Mouse (Mus musculus) intestine, embryonic 14.5 days (tissue): Measurements from ENCODE around the gene Crim1. TPM values are rescaled to one million over a fixed set of nuclear protein-coding genes. Genes with fewer than 3 reads are reported as not detected.
A peak's percentile ranks its signal among the peaks of the same experiment; 100 is the strongest.

Experiments used
- ATAC-seq: fragments of 200-750 bp; cut with Nextera tagmentation; replicated peaks from 2 replicates; pipeline ENCODE4 v1.8.0; 2017; ENCODE audit warnings: low read depth, moderate number of reproducible peaks, moderate TSS enrichment, moderate library complexity; ENCODE audit not compliant: low FRiP score, low TSS enrichment
- DNase-seq: peaks from one replicate; pipeline ENCODE4 v3.0.0-alpha.2; 2018; ENCODE audit warnings: low spot score
- H3K27ac ChIP-seq: fragments of 300-500 bp; sonication (generic); 2 replicates; pipeline ENCODE4 v1.5.1; 2014; ENCODE audit warnings: low read depth, mild to moderate bottlenecking, control low read depth
- H3K27me3 ChIP-seq: fragments of 300-500 bp; sonication (generic); replicated peaks from 2 replicates; pipeline ENCODE4 v1.6.1; 2014; ENCODE audit warnings: low read length, control low read depth; ENCODE audit not compliant: control insufficient read depth, insufficient read depth
- H3K36me3 ChIP-seq: fragments of 300-500 bp; sonication (generic); 2 replicates; pipeline ENCODE4 v1.6.1; 2014; ENCODE audit warnings: low read length, control low read depth; ENCODE audit not compliant: control insufficient read depth, insufficient read depth
- H3K4me1 ChIP-seq: fragments of 300-500 bp; sonication (generic); replicated peaks from 2 replicates; pipeline ENCODE4 v1.6.1; 2014; ENCODE audit warnings: low read length, control low read depth, mixed read lengths; ENCODE audit not compliant: control insufficient read depth, insufficient read depth
- H3K4me2 ChIP-seq: fragments of 300-500 bp; sonication (generic); 2 replicates; pipeline ENCODE4 v1.6.1; 2014; ENCODE audit warnings: low read length
- H3K4me3 ChIP-seq: fragments of 300-500 bp; sonication (generic); 2 replicates; pipeline ENCODE4 v1.5.1; 2014; ENCODE audit warnings: low read depth, low read length, control low read depth, mixed read lengths
- H3K9ac ChIP-seq: fragments of 300-500 bp; sonication (generic); 2 replicates; pipeline ENCODE4 v1.6.1; 2014; ENCODE audit warnings: mild to moderate bottlenecking, low read length
- H3K9me3 ChIP-seq: fragments of 300-500 bp; sonication (generic); 2 replicates; pipeline ENCODE4 v1.6.1; 2016; ENCODE audit warnings: low read length, control low read depth; ENCODE audit not compliant: control insufficient read depth
- WGBS: fragments of 180-500 bp; shearing (Covaris S2); extraction: QIAGEN DNeasy Blood & Tissue Kit; methylation state at CpG from one replicate; pipeline ENCODE4 v1.1.7; 2014; 5-methylcytosine and 5-hydroxymethylcytosine counted together
- polyA plus RNA-seq: library from polyadenylated mRNA; unstranded; fragments of >200 nt; fragmentation: Nextera tagmentation; extraction: Ambion mirVana; gene quantifications from 2 replicates; pipeline ENCODE4 v1.2.1, GENCODE M21; 2014

The Crim1 gene
- polyA plus RNA-seq, 1 experiment from 2014 or later, result 6.1 TPM

DNA sequence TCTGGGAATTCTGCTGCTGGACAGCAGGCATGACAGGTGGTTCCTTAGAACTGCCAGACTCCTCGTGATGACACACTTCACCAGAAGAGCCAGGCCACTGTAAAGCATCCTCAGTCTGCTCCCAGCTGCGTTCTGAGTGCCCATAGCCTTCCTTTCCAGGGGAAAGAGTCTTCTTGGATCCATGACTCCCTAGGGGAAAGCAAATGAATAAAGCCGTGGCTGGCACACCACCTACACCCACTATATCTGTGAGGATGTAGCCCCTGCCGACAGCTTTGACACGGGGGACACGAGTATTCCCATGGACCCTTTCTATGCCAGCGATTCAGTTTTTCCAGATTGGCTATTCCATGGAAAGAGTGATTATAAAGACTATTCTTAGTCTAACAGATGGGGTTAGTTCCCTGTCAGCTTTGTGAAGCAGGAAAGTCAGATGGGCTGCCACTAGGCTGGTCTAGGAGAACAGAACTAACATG lies 158.2 kb downstream of the Crim1 start:
- Histone ChIP-seq H3K4me2 (no peak overlapping the region), H3K27me3 (no peaks in the 10 kb centered on the region), H3K4me3 (no peak overlapping the region), H3K36me3 (peaks cover 15% of the 10 kb centered on the region), H3K4me1 (no peaks in the 10 kb centered on the region), H3K9me3 (no peaks in the 10 kb centered on the region), H3K27ac (no peak overlapping the region), H3K9ac (no peak overlapping the region)
- DNase-seq (no peak), ATAC-seq (no peak)
- WGBS, result 82% methylated on average over 7 of the region's 7 CpGs

DNA sequence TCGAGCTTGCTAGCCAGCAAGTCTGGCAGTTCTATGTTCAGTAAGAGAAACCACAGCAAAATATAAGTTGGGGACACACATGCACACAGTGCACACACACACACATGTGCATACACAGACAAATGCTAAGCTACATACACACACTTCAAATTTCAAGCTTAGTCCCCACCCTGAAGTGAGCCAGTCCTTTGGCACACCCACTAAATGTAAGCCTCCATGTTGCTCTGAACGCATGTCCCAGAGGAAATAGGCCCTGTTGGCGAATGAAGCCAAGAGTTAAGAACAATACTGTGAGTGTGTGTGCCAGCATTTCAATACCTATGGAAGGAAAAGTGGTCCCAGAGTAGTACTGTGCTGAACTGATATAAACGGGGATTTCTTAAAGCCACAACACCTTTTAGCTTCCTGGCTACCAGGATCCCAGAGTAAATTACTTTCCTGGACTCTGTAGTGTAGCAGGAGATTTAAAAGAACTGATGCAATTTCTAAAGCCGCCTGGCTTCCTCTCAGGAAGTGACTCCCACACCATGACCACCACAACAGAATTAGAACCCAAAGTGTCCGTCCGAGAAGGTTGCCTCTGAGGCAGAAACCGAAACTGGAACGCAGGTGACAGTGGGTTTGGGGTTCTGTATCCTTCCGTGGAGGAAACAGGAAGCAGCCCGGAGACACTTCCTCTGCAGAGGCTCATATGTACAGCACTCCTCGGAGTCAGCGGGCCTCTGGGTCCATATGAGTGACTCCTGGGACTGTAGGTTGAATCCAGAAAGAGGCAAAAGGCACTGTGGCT lies 162.1 kb downstream of the Crim1 start:
- H3K9me3 ChIP-seq, result no peaks in the 10 kb centered on the region
- H3K9ac ChIP-seq, result no peak overlapping the region
- peaks cover 5% of the 10 kb centered on the region; the same call in 1 of the 2 replicates for H3K36me3 ChIP-seq
- no peak for DNase-seq
- H3K27me3 ChIP-seq, result no peaks in the 10 kb centered on the region
- no peaks in the 10 kb centered on the region for H3K4me1 ChIP-seq
- no peak overlapping the region for H3K4me2 ChIP-seq
- peak overlapping the region; percentile 11; the same call in 1 of the 2 replicates for H3K27ac ChIP-seq
- H3K4me3 ChIP-seq, result no peak overlapping the region
- no peak for ATAC-seq
- WGBS, result 81% methylated on average over 13 of the region's 13 CpGs

DNA sequence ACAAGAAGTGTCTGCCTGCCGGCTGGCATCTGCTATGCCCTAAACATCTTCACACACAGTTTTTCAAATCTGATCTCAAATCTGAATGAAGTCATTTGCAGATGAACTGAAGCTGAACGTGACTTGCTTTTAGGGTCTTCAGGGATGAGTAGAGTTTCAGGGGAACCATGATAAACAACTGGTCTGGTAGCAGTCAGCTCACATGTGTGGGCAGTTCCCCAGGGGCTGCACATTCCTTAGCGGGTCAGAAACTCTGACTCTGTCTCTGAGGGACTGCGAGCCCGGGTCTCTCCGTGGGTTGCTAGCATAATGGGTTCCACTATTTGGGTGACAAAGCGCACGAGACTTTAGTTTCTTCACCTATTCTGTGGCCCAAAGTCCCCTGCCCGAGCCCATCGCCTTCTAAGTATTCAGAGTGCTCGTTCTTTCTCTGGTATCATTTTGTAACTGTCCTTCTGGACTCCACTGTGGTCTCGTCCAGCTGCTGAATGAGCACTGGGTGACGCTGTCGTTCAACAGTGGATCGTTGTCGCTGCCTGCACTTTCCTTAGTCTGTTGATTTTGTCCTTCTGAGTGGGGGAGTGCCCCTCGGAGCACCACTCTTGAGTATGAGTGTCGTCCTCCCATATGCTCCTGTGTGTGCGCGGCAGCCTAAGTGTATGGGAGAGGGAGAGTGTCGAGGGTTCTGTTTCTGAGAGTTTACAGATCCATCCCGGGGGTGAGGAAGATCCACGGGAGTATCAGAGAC lies 164.7 kb downstream of the Crim1 start:
- H3K9ac ChIP-seq, result no peak overlapping the region
- H3K4me3 ChIP-seq, result no peak overlapping the region
- ATAC-seq, result no peak
- H3K27ac ChIP-seq, result no peak overlapping the region
- no peak overlapping the region for H3K4me2 ChIP-seq
- H3K27me3 ChIP-seq, result no peaks in the 10 kb centered on the region
- 81% methylated on average over 23 of the region's 23 CpGs for WGBS
- H3K36me3 ChIP-seq, result peaks cover 24% of the 10 kb centered on the region
- DNase-seq, result no peak
- no peaks in the 10 kb centered on the region for H3K9me3 ChIP-seq
- no peaks in the 10 kb centered on the region for H3K4me1 ChIP-seq

DNA sequence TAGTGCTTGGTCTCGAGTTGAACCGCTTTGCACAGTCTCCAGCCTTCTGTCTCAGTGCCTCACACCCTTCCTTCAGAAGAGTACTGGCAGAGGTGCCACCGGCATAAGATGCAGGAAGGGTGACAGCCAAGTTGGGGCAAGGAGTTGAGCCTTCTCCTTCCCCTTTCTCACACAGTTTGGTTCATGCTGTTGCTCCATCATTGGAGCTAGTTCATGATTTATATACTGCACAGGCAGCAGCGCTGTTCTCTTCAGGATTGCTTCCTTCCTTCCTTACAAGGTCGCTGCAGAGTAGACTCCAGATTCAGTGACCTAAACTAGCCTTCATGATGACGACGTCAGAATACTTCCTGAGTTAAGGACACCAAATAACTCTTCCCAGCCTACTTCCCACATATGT lies 166.0 kb downstream of the Crim1 start:
- WGBS, result 76% methylated on average over 7 of the region's 7 CpGs
- no peak for ATAC-seq
- Histone ChIP-seq H3K4me3 (no peak overlapping the region), H3K27me3 (no peaks in the 10 kb centered on the region), H3K4me2 (no peak overlapping the region), H3K27ac (no peak overlapping the region), H3K9me3 (no peaks in the 10 kb centered on the region), H3K9ac (no peak overlapping the region), H3K36me3 (peaks cover 32% of the 10 kb centered on the region), H3K4me1 (no peaks in the 10 kb centered on the region)
- no peak for DNase-seq

DNA sequence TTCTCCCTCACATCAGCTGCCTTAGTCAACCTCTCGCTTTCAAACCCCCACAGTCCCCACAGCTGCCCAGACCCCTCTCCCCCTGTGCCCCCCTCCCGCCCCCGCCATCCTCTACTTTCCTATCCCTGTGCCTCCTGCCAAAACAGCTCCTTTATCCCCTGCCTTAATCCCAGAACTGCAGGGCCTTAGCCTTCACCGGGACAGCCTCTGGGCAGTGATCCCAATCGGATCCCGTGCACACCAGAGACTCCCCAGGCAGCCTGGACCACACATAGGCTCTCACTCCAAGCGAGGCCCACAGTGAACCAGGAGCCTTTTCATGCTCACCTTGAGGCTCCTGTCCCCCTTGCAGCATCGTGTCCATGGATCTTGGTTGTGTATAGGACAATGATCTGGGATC lies 168.4 kb downstream of the Crim1 start:
- Histone ChIP-seq H3K9me3 (no peaks in the 10 kb centered on the region), H3K27me3 (no peaks in the 10 kb centered on the region), H3K4me3 (no peak overlapping the region), H3K27ac (no peak overlapping the region), H3K4me1 (no peaks in the 10 kb centered on the region), H3K9ac (no peak overlapping the region), H3K4me2 (no peak overlapping the region), H3K36me3 (peaks cover 35% of the 10 kb centered on the region)
- WGBS, result 89% methylated on average over 8 of the region's 8 CpGs
- ATAC-seq (no peak), DNase-seq (no peak)

DNA sequence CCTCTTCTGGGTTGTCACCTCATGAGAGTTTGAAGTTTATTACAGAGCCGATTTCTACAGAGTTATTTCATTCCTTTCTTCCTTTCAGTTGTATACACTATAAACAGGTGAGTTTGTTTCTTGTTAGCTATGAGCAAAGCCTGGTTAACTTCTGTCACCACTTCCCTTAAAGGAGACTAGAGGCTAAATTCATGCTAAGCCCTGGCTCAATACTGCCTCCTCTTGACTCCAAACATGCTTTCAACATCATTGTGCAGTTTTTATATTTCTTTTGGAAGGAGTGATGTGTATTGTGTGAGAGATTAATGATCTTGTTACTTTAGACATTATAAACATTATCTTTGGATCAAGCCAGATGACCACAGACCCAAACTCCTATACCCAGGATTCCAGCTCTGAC lies 170.4 kb downstream of the Crim1 start:
- no peaks in the 10 kb centered on the region for H3K27me3 ChIP-seq
- no peaks in the 10 kb centered on the region for H3K4me1 ChIP-seq
- DNase-seq, result no peak
- ATAC-seq, result no peak
- H3K4me3 ChIP-seq, result no peak overlapping the region
- H3K4me2 ChIP-seq, result no peak overlapping the region
- no peaks in the 10 kb centered on the region for H3K9me3 ChIP-seq
- peaks cover 45% of the 10 kb centered on the region for H3K36me3 ChIP-seq
- 72% methylated on average over 1 of the region's 1 CpGs for WGBS
- no peak overlapping the region for H3K9ac ChIP-seq
- H3K27ac ChIP-seq, result no peak overlapping the region

DNA sequence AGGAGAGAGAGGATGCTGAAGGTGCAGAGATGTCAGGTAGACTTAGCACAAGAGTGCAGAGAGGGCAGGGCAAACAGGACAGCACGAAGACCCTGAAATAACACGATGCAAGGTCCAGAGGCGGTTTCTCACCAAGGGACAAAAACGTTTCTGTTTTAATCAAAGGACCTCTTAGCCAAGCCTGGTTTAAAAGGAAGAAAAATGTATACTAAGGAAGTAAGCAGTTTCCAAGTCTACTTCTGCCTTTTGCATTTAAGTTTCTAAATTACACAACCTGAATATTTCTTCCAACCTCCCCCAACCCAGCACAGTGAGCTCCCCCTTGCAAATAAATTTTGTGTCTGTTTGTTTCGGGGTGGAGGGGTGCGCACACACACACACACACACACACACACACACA lies 173.1 kb downstream of the Crim1 start:
- ATAC-seq, result no peak
- Histone ChIP-seq H3K36me3 (peaks cover 53% of the 10 kb centered on the region), H3K27me3 (no peaks in the 10 kb centered on the region), H3K4me1 (no peaks in the 10 kb centered on the region), H3K4me3 (no peak overlapping the region), H3K4me2 (no peak overlapping the region), H3K9me3 (no peaks in the 10 kb centered on the region), H3K9ac (no peak overlapping the region), H3K27ac (no peak overlapping the region)
- no peak for DNase-seq
- 87% methylated on average over 6 of the region's 6 CpGs for WGBS

DNA sequence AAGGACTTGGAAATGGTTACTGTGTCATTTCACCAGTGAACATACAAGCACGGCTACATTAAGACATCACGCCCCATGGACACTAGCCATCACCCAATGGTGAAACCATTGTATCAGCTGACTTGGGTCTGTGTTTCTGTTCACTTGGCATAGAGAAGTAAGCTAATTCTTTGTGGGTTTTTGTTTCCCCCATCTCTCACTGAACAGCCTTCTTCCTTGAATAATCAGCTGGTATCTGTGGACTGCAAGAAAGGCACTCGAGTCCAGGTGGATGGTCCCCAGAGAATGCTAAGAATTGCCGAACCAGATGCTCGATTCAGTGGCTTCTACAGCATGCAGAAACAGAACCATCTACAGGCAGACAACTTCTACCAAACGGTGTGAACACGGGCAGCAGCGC lies 173.8 kb downstream of the Crim1 start:
- Histone ChIP-seq H3K36me3 (peaks cover 55% of the 10 kb centered on the region), H3K4me2 (no peak overlapping the region), H3K9me3 (no peaks in the 10 kb centered on the region), H3K4me3 (no peak overlapping the region), H3K9ac (no peak overlapping the region), H3K27ac (no peak overlapping the region), H3K4me1 (no peaks in the 10 kb centered on the region), H3K27me3 (no peaks in the 10 kb centered on the region)
- DNase-seq (no peak), ATAC-seq (no peak)
- 94% methylated on average over 8 of the region's 8 CpGs for WGBS
